Mouse (Mus musculus) stomach, embryonic 15.5 days (tissue): ENCODE data around the gene Cacna1b. TPM values are rescaled to one million over a fixed set of nuclear protein-coding genes. Genes with fewer than 3 reads are reported as not detected.

ENCODE experiments used
- ATAC-seq: fragments of 200-750 bp; cut with Nextera tagmentation; 2 replicates; pipeline ENCODE4 v1.8.0; 2017; ENCODE audit warnings: low read depth, moderate number of reproducible peaks, moderate TSS enrichment; ENCODE audit not compliant: insufficient read depth, low FRiP score
- H3K27ac ChIP-seq: fragments of 300-500 bp; sonication (generic); 2 replicates; pipeline ENCODE4 v1.5.1; 2015; ENCODE audit warnings: mild to moderate bottlenecking, inconsistent platforms
- H3K27me3 ChIP-seq: fragments of 300-500 bp; sonication (generic); replicated peaks from 2 replicates; pipeline ENCODE4 v1.6.1; 2015; ENCODE audit warnings: inconsistent platforms
- H3K36me3 ChIP-seq: fragments of 300-500 bp; sonication (generic); 2 replicates; pipeline ENCODE4 v1.6.1; 2015; ENCODE audit warnings: inconsistent platforms
- H3K4me1 ChIP-seq: fragments of 300-500 bp; sonication (generic); 2 replicates; pipeline ENCODE4 v1.6.1; 2015; ENCODE audit warnings: inconsistent platforms
- H3K4me2 ChIP-seq: fragments of 300-500 bp; sonication (generic); 2 replicates; pipeline ENCODE4 v1.6.1; 2015; ENCODE audit warnings: mild to moderate bottlenecking, inconsistent platforms
- H3K4me3 ChIP-seq: fragments of 300-500 bp; sonication (generic); replicated peaks from 2 replicates; pipeline ENCODE4 v1.5.1; 2015; ENCODE audit warnings: inconsistent platforms
- H3K9ac ChIP-seq: fragments of 300-500 bp; sonication (generic); 2 replicates; pipeline ENCODE4 v1.6.1; 2015; ENCODE audit warnings: inconsistent platforms
- H3K9me3 ChIP-seq: fragments of 300-500 bp; sonication (generic); 2 replicates; pipeline ENCODE4 v1.6.1; 2016; ENCODE audit warnings: inconsistent platforms
- WGBS: fragments of 180-500 bp; shearing (Covaris S2); methylation state at CpG from one replicate; pipeline ENCODE4 v1.1.7; 2015; 5-methylcytosine and 5-hydroxymethylcytosine counted together
- polyA plus RNA-seq: library from polyadenylated mRNA; unstranded; fragments of >200 nt; fragmentation: Nextera tagmentation; extraction: Ambion mirVana; gene quantifications from 2 replicates; pipeline ENCODE4 v1.2.1, GENCODE M21; 2015

Cacna1b gene
- polyA plus RNA-seq, 1 experiment from 2014 or later, result 1.1 TPM

GRCm38 (mm10) chr2:24679012-24679651, 83.8 kb downstream of the Cacna1b start:
- Histone ChIP-seq H3K27ac (no peak overlapping the region), H3K27me3 (0 out of 2 replicates have a peak, but pooled peaks cover 3% of the 10 kb centered on the region), H3K9ac (no peak overlapping the region), H3K9me3 (no peaks in the 10 kb centered on the region), H3K4me1 (no peaks in the 10 kb centered on the region), H3K4me2 (peak overlapping the region; percentile 45), H3K4me3 (peak overlapping the region; percentile 12; the same call in 1 of the 2 replicates), H3K36me3 (no peaks in the 10 kb centered on the region)
- ATAC-seq, result 0 out of 2 replicates have a peak, but pooled peaks have one; percentile 37
- WGBS, result 28% methylated on average over 50 of the region's 50 CpGs

- no peak overlapping the region for H3K27ac ChIP-seq
- no peaks in the 10 kb centered on the region for H3K36me3 ChIP-seq
- H3K9ac ChIP-seq, result no peak overlapping the region
- H3K4me3 ChIP-seq, result peak overlapping the region; percentile 12; the same call in 1 of the 2 replicates
- peak; percentile 83; the same call in 1 of the 2 replicates for ATAC-seq
- WGBS, result 44% methylated on average over 5 of the region's 5 CpGs
- H3K27me3 ChIP-seq, result 0 out of 2 replicates have a peak, but pooled peaks cover 3% of the 10 kb centered on the region
- peak overlapping the region; percentile 45 for H3K4me2 ChIP-seq
- no peaks in the 10 kb centered on the region for H3K9me3 ChIP-seq
- H3K4me1 ChIP-seq, result no peaks in the 10 kb centered on the region
Observed at GRCm38 (mm10) chr2:24678538-24678937, 84.4 kb downstream of the Cacna1b start.

GRCm38 (mm10) chr2:24678110-24678509, 84.8 kb downstream of the Cacna1b start:
- Histone ChIP-seq H3K4me2 (no peak overlapping the region), H3K4me1 (no peaks in the 10 kb centered on the region), H3K9me3 (no peaks in the 10 kb centered on the region), H3K27me3 (0 out of 2 replicates have a peak, but pooled peaks cover 3% of the 10 kb centered on the region), H3K36me3 (no peaks in the 10 kb centered on the region), H3K9ac (no peak overlapping the region), H3K4me3 (no peak overlapping the region), H3K27ac (no peak overlapping the region)
- 0 out of 2 replicates have a peak, but pooled peaks have one; percentile 6 for ATAC-seq
- WGBS, result 75% methylated on average over 4 of the region's 4 CpGs

GRCm38 (mm10) chr2:24677629-24678028, 85.3 kb downstream of the Cacna1b start:
- Histone ChIP-seq H3K9ac (no peak overlapping the region), H3K4me2 (no peak overlapping the region), H3K27ac (no peak overlapping the region), H3K27me3 (0 out of 2 replicates have a peak, but pooled peaks cover 3% of the 10 kb centered on the region), H3K9me3 (no peaks in the 10 kb centered on the region), H3K4me1 (no peaks in the 10 kb centered on the region), H3K36me3 (no peaks in the 10 kb centered on the region), H3K4me3 (no peak overlapping the region)
- ATAC-seq, result no peak
- WGBS, result 89% methylated on average over 3 of the region's 3 CpGs

- Histone ChIP-seq H3K27ac (no peak overlapping the region), H3K4me2 (no peak overlapping the region), H3K36me3 (no peaks in the 10 kb centered on the region), H3K4me3 (no peak overlapping the region), H3K27me3 (0 out of 2 replicates have a peak, but pooled peaks cover 3% of the 10 kb centered on the region), H3K4me1 (no peaks in the 10 kb centered on the region), H3K9me3 (no peaks in the 10 kb centered on the region), H3K9ac (no peak overlapping the region)
- 76% methylated on average over 6 of the region's 6 CpGs for WGBS
- ATAC-seq, result no peak
Observed at GRCm38 (mm10) chr2:24674432-24675006, 88.4 kb downstream of the Cacna1b start.

- Histone ChIP-seq H3K4me3 (no peak overlapping the region), H3K27ac (no peak overlapping the region), H3K9ac (no peak overlapping the region), H3K27me3 (no peaks in the 10 kb centered on the region), H3K4me2 (no peak overlapping the region), H3K4me1 (0 out of 2 replicates have a peak, but pooled peaks cover 2% of the 10 kb centered on the region), H3K9me3 (no peaks in the 10 kb centered on the region), H3K36me3 (no peaks in the 10 kb centered on the region)
- WGBS, result 87% methylated on average over 5 of the region's 5 CpGs
- ATAC-seq, result no peak
Observed at GRCm38 (mm10) chr2:24668598-24668997, 94.4 kb downstream of the Cacna1b start.

- 25% methylated on average over 9 of the region's 9 CpGs for WGBS
Observed at GRCm38 (mm10) chr2:24664678-24665257, 98.2 kb downstream of the Cacna1b start.

GRCm38 (mm10) chr2:24659150-24659775, 103.7 kb downstream of the Cacna1b start:
- no peaks in the 10 kb centered on the region for H3K4me1 ChIP-seq
- no peaks in the 10 kb centered on the region for H3K9me3 ChIP-seq
- no peak for ATAC-seq

More at GRCm38 (mm10) chr2:24664678-24665257, 98.2 kb downstream of the Cacna1b start:
- H3K36me3 ChIP-seq, result no peaks in the 10 kb centered on the region
- H3K9me3 ChIP-seq, result no peaks in the 10 kb centered on the region
- no peaks in the 10 kb centered on the region for H3K27me3 ChIP-seq
- no peak for ATAC-seq
- no peak overlapping the region for H3K9ac ChIP-seq
- no peak overlapping the region for H3K4me2 ChIP-seq
- 0 out of 2 replicates have a peak, but pooled peaks cover 2% of the 10 kb centered on the region for H3K4me1 ChIP-seq
- no peak overlapping the region for H3K4me3 ChIP-seq
- no peak overlapping the region for H3K27ac ChIP-seq

GRCm38 (mm10) chr2:24648503-24648902, 114.4 kb downstream of the Cacna1b start:
- Histone ChIP-seq H3K4me3 (no peak overlapping the region), H3K9me3 (no peaks in the 10 kb centered on the region), H3K27ac (no peak overlapping the region), H3K27me3 (no peaks in the 10 kb centered on the region), H3K4me2 (no peak overlapping the region), H3K4me1 (no peaks in the 10 kb centered on the region), H3K9ac (no peak overlapping the region), H3K36me3 (no peaks in the 10 kb centered on the region)
- 90% methylated on average over 6 of the region's 6 CpGs for WGBS
- ATAC-seq, result no peak

More at GRCm38 (mm10) chr2:24659150-24659775, 103.7 kb downstream of the Cacna1b start:
- Histone ChIP-seq H3K27me3 (no peaks in the 10 kb centered on the region), H3K4me2 (no peak overlapping the region), H3K9ac (no peak overlapping the region), H3K4me3 (no peak overlapping the region), H3K36me3 (no peaks in the 10 kb centered on the region), H3K27ac (no peak overlapping the region)
- 75% methylated on average over 6 of the region's 6 CpGs for WGBS

- H3K4me1 ChIP-seq, result no peaks in the 10 kb centered on the region
- H3K27me3 ChIP-seq, result no peaks in the 10 kb centered on the region
- H3K9me3 ChIP-seq, result no peaks in the 10 kb centered on the region
- no peak for ATAC-seq
- H3K9ac ChIP-seq, result no peak overlapping the region
- no peaks in the 10 kb centered on the region for H3K36me3 ChIP-seq
- no peak overlapping the region for H3K27ac ChIP-seq
- WGBS, result 84% methylated on average over 5 of the region's 5 CpGs
- H3K4me3 ChIP-seq, result no peak overlapping the region
- no peak overlapping the region for H3K4me2 ChIP-seq
Observed at GRCm38 (mm10) chr2:24646452-24647146, 116.4 kb downstream of the Cacna1b start.

- no peak overlapping the region for H3K4me2 ChIP-seq
- WGBS, result 81% methylated on average over 7 of the region's 7 CpGs
- H3K36me3 ChIP-seq, result no peaks in the 10 kb centered on the region
- ATAC-seq, result no peak
- H3K9ac ChIP-seq, result no peak overlapping the region
- no peaks in the 10 kb centered on the region for H3K9me3 ChIP-seq
- H3K4me3 ChIP-seq, result no peak overlapping the region
- H3K27me3 ChIP-seq, result no peaks in the 10 kb centered on the region
- H3K27ac ChIP-seq, result no peak overlapping the region
- H3K4me1 ChIP-seq, result no peaks in the 10 kb centered on the region
Observed at GRCm38 (mm10) chr2:24642834-24643233, 120.1 kb downstream of the Cacna1b start.
